Mouse (Mus musculus): ENCODE measurements around the gene Dnajc12. TPM values are rescaled to one million over a fixed set of nuclear protein-coding genes. Genes with fewer than 3 reads are reported as not detected.

Gene Dnajc12
- polyA plus RNA-seq, 1 experiment, result 2.4 TPM

DNA sequence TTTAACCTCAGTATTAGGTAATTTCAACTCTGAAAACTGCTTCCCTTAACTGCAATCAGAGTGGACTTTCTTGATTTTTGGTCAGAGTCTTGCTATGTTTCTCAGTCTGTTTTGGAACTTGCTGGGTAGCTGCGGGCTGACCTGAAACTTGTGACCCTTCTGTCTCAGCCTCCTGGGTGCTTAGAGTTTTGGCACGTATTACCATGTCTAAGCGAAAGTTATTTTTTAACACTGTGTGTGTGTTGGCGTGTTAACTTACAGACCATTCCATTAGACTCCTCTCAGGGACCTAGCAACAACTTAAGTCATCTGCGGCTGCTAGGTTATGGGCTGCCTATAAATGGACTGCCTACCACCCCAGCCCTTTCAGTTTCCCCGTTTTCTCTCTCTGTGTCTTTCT, 14.9 kb upstream of the Dnajc12 start:
- Histone ChIP-seq H3K4me3 (no peak overlapping the region), H3K36me3 (ENCODE audit: control insufficient read depth, insufficient read depth) (no peaks in the 10 kb centered on the region), H3K4me2 (ENCODE audit: low read depth) (no peak overlapping the region), H3K79me2 (ENCODE audit: control insufficient read depth, insufficient read depth) (no peaks in the 10 kb centered on the region), H3K27me3 (ENCODE audit: control insufficient read depth, insufficient read depth, insufficient read length) (no peaks in the 10 kb centered on the region), H3ac (ENCODE audit: control insufficient read depth, insufficient read length) (no peak overlapping the region)
- TF ChIP-seq POLR2A (IDR thresholded peaks at IDR 0.05; ENCODE audit: insufficient read length, low read depth) (no peak), MYOD1 (IDR thresholded peaks at IDR 0.05; ENCODE audit: control insufficient read depth in 1 of 3, insufficient read length in 2 of 3, low read depth in 2 of 3) (no peak), USF1 (IDR thresholded peaks at IDR 0.05; ENCODE audit: low read depth) (no peak), MAX (IDR thresholded peaks at IDR 0.05; ENCODE audit: low read depth) (no peak), CEBPB (IDR thresholded peaks at IDR 0.05; ENCODE audit: insufficient read depth, poor library complexity, severe bottlenecking) (no peak), REST (IDR thresholded peaks at IDR 0.05; ENCODE audit: insufficient read depth, insufficient read length) (no peak), SRF (IDR thresholded peaks at IDR 0.05; ENCODE audit: control insufficient read depth, insufficient read length, low read depth) (no peak), POLR2AphosphoS2 (IDR thresholded peaks at IDR 0.05; ENCODE audit: insufficient read length, low read depth) (no peak), TCF12 (IDR thresholded peaks at IDR 0.05; ENCODE audit: insufficient read depth, poor library complexity, severe bottlenecking) (no peak), TCF3 (IDR thresholded peaks at IDR 0.05; ENCODE audit: insufficient read length, low read depth) (no peak), E2F4 (IDR thresholded peaks at IDR 0.05; ENCODE audit: insufficient read depth) (no peak), MYOG (IDR thresholded peaks at IDR 0.05; ENCODE audit: control insufficient read depth in 1 of 3, insufficient read depth in 1 of 3, insufficient read length in 2 of 3, low read depth in 2 of 3) (no peak)

DNA sequence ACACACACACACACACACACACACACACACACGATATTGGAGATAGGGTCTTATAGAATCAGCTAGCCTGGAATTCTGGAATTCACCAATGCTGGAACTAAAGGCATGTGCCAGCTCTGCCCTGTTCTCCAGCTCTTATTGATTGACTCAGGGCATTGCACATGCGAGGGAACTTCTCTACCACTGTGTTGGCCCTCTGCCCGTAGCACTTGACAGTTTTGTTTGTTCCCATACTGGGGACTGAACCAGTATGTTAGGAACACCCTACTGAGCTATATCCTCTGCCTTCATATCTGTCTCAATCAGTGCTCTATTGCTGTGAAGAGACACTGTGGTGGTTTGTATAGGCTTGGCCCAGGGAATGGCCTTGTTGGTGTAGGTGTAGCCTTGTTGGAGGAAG, 14.2 kb upstream of the Dnajc12 start:
- Histone ChIP-seq H3K4me2 (ENCODE audit: low read depth) (no peak overlapping the region), H3K4me3 (no peak overlapping the region), H3K79me2 (ENCODE audit: control insufficient read depth, insufficient read depth) (no peaks in the 10 kb centered on the region), H3ac (ENCODE audit: control insufficient read depth, insufficient read length) (no peak overlapping the region), H3K27me3 (ENCODE audit: control insufficient read depth, insufficient read depth, insufficient read length) (no peaks in the 10 kb centered on the region), H3K36me3 (ENCODE audit: control insufficient read depth, insufficient read depth) (no peaks in the 10 kb centered on the region)
- TF ChIP-seq E2F4 (IDR thresholded peaks at IDR 0.05; ENCODE audit: insufficient read depth), result no peak
- TF ChIP-seq MAX (IDR thresholded peaks at IDR 0.05; ENCODE audit: low read depth), result no peak
- TF ChIP-seq MYOD1 (IDR thresholded peaks at IDR 0.05; ENCODE audit: control insufficient read depth in 1 of 3, insufficient read length in 2 of 3, low read depth in 2 of 3), result no peak
- TF ChIP-seq POLR2A (IDR thresholded peaks at IDR 0.05; ENCODE audit: insufficient read length, low read depth), result no peak
- TF ChIP-seq POLR2AphosphoS2 (IDR thresholded peaks at IDR 0.05; ENCODE audit: insufficient read length, low read depth), result no peak
- TF ChIP-seq SRF (IDR thresholded peaks at IDR 0.05; ENCODE audit: control insufficient read depth, insufficient read length, low read depth), result no peak
- TF ChIP-seq TCF12 (IDR thresholded peaks at IDR 0.05; ENCODE audit: insufficient read depth, poor library complexity, severe bottlenecking), result no peak
- no peak for TF ChIP-seq TCF3 (IDR thresholded peaks at IDR 0.05; ENCODE audit: insufficient read length, low read depth)
- no peak for TF ChIP-seq CEBPB (IDR thresholded peaks at IDR 0.05; ENCODE audit: insufficient read depth, poor library complexity, severe bottlenecking)
- TF ChIP-seq MYOG (IDR thresholded peaks at IDR 0.05; ENCODE audit: control insufficient read depth in 1 of 3, insufficient read depth in 1 of 3, insufficient read length in 2 of 3, low read depth in 2 of 3), result no peak
- TF ChIP-seq USF1 (IDR thresholded peaks at IDR 0.05; ENCODE audit: low read depth), result no peak
- TF ChIP-seq REST (IDR thresholded peaks at IDR 0.05; ENCODE audit: insufficient read depth, insufficient read length), result no peak

DNA sequence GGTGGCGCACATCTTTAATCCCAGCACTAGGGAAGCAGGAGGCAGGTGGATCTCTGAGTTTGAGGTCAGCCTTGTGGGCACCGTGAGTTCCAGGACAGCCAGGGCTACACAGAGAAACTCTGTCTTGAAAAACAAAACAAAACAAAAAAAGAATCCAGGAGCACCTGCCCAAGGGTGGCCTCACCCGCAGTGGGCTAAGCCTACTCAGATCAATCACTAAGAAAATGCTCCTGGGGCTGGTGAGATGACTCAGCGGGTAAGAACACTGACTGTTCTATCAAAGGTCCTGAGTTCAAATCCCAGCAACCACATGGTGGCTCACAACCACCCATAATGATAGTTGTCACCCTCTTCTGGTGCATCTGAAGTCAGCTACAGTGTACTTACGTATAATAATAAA, 5.9 kb upstream of the Dnajc12 start:
- Histone ChIP-seq H3K36me3 (ENCODE audit: control insufficient read depth, insufficient read depth) (no peaks in the 10 kb centered on the region), H3K4me3 (no peak overlapping the region), H3K27me3 (ENCODE audit: control insufficient read depth, insufficient read depth, insufficient read length) (no peaks in the 10 kb centered on the region), H3K4me2 (ENCODE audit: low read depth) (no peak overlapping the region), H3ac (ENCODE audit: control insufficient read depth, insufficient read length) (no peak overlapping the region), H3K79me2 (ENCODE audit: control insufficient read depth, insufficient read depth) (no peaks in the 10 kb centered on the region)
- no peak for TF ChIP-seq TCF12 (IDR thresholded peaks at IDR 0.05; ENCODE audit: insufficient read depth, poor library complexity, severe bottlenecking)
- no peak for TF ChIP-seq POLR2A (IDR thresholded peaks at IDR 0.05; ENCODE audit: insufficient read length, low read depth)
- no peak for TF ChIP-seq MYOD1 (IDR thresholded peaks at IDR 0.05; ENCODE audit: control insufficient read depth in 1 of 3, insufficient read length in 2 of 3, low read depth in 2 of 3)
- no peak for TF ChIP-seq E2F4 (IDR thresholded peaks at IDR 0.05; ENCODE audit: insufficient read depth)
- no peak for TF ChIP-seq REST (IDR thresholded peaks at IDR 0.05; ENCODE audit: insufficient read depth, insufficient read length)
- no peak for TF ChIP-seq POLR2AphosphoS2 (IDR thresholded peaks at IDR 0.05; ENCODE audit: insufficient read length, low read depth)
- TF ChIP-seq MAX (IDR thresholded peaks at IDR 0.05; ENCODE audit: low read depth), result no peak
- TF ChIP-seq USF1 (IDR thresholded peaks at IDR 0.05; ENCODE audit: low read depth), result no peak
- no peak for TF ChIP-seq SRF (IDR thresholded peaks at IDR 0.05; ENCODE audit: control insufficient read depth, insufficient read length, low read depth)

DNA sequence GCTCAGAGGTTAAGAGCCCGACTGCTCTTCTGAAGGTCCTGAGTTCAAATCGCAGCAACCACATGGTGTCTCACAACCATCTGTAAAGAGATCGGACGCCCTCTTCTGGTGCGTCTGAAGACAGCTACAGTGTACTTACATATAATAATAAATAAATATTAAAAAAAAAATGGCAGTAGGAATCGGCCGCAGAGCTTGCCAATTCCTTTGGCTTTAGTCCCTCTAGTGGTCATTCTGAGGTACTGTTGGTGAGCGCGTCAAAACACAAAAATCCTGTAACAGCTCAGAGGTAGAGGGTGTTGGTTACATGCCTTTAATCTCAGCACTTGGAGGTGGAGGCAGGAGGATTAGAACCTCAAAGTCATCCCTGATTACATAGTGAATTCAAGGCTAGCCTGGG, 4.8 kb upstream of the Dnajc12 start:
- TF ChIP-seq USF1 (IDR thresholded peaks at IDR 0.05; ENCODE audit: low read depth) (no peak), POLR2AphosphoS2 (IDR thresholded peaks at IDR 0.05; ENCODE audit: insufficient read length, low read depth) (no peak), TCF3 (IDR thresholded peaks at IDR 0.05; ENCODE audit: insufficient read length, low read depth) (no peak), CEBPB (IDR thresholded peaks at IDR 0.05; ENCODE audit: insufficient read depth, poor library complexity, severe bottlenecking) (no peak), POLR2A (IDR thresholded peaks at IDR 0.05; ENCODE audit: insufficient read length, low read depth) (no peak), MYOG (IDR thresholded peaks at IDR 0.05; ENCODE audit: control insufficient read depth in 1 of 3, insufficient read depth in 1 of 3, insufficient read length in 2 of 3, low read depth in 2 of 3) (no peak), MYOD1 (IDR thresholded peaks at IDR 0.05; ENCODE audit: control insufficient read depth in 1 of 3, insufficient read length in 2 of 3, low read depth in 2 of 3) (no peak), TCF12 (IDR thresholded peaks at IDR 0.05; ENCODE audit: insufficient read depth, poor library complexity, severe bottlenecking) (no peak), E2F4 (IDR thresholded peaks at IDR 0.05; ENCODE audit: insufficient read depth) (no peak), MAX (IDR thresholded peaks at IDR 0.05; ENCODE audit: low read depth) (no peak), SRF (IDR thresholded peaks at IDR 0.05; ENCODE audit: control insufficient read depth, insufficient read length, low read depth) (no peak), REST (IDR thresholded peaks at IDR 0.05; ENCODE audit: insufficient read depth, insufficient read length) (no peak)
- Histone ChIP-seq H3ac (ENCODE audit: control insufficient read depth, insufficient read length) (no peak overlapping the region), H3K79me2 (ENCODE audit: control insufficient read depth, insufficient read depth) (no peaks in the 10 kb centered on the region), H3K4me2 (ENCODE audit: low read depth) (no peak overlapping the region), H3K36me3 (ENCODE audit: control insufficient read depth, insufficient read depth) (no peaks in the 10 kb centered on the region), H3K4me3 (no peak overlapping the region), H3K27me3 (ENCODE audit: control insufficient read depth, insufficient read depth, insufficient read length) (no peaks in the 10 kb centered on the region)
